Mouse (Mus musculus) heart, embryonic 12.5 days (tissue): Measurements from ENCODE around the gene Sept9. TPM values are rescaled to one million over a fixed set of nuclear protein-coding genes. Genes with fewer than 3 reads are reported as not detected.

Source experiments
- ATAC-seq: fragments of 200-750 bp; cut with Nextera tagmentation; 2 replicates; pipeline ENCODE4 v1.8.0; 2017; ENCODE audit warnings: moderate TSS enrichment, moderate library complexity; ENCODE audit not compliant: insufficient number of reproducible peaks, low FRiP score
- H3K27ac ChIP-seq: fragments of 300-500 bp; sonication (generic); 2 replicates; pipeline ENCODE4 v1.5.1; 2016; ENCODE audit warnings: mild to moderate bottlenecking, moderate library complexity; ENCODE audit not compliant: poor library complexity, severe bottlenecking
- H3K27me3 ChIP-seq: fragments of 300-500 bp; sonication (generic); replicated peaks from 2 replicates; pipeline ENCODE4 v1.6.1; 2016; ENCODE audit warnings: mild to moderate bottlenecking, moderate library complexity
- H3K36me3 ChIP-seq: fragments of 300-500 bp; sonication (generic); 2 replicates; pipeline ENCODE4 v1.6.1; 2016; ENCODE audit warnings: mild to moderate bottlenecking, moderate library complexity
- H3K4me1 ChIP-seq: fragments of 300-500 bp; sonication (generic); replicated peaks from 2 replicates; pipeline ENCODE4 v1.6.1; 2016; ENCODE audit warnings: mild to moderate bottlenecking
- H3K4me2 ChIP-seq: fragments of 300-500 bp; sonication (generic); 2 replicates; pipeline ENCODE4 v1.6.1; 2016; ENCODE audit warnings: mild to moderate bottlenecking, moderate library complexity
- H3K4me3 ChIP-seq: fragments of 300-500 bp; sonication (generic); 2 replicates; pipeline ENCODE4 v1.5.1; 2016; ENCODE audit warnings: mild to moderate bottlenecking
- H3K9ac ChIP-seq: fragments of 300-500 bp; sonication (generic); 2 replicates; pipeline ENCODE4 v1.6.1; 2016; ENCODE audit warnings: mild to moderate bottlenecking, moderate library complexity
- H3K9me3 ChIP-seq: fragments of 300-500 bp; sonication (generic); replicated peaks from 2 replicates; pipeline ENCODE4 v1.6.1; 2016; ENCODE audit warnings: mild to moderate bottlenecking, moderate library complexity
- WGBS: fragments of 180-500 bp; shearing (Covaris S2); methylation state at CpG from one replicate; pipeline ENCODE4 v1.1.7; 2016; 5-methylcytosine and 5-hydroxymethylcytosine counted together
- polyA plus RNA-seq: library from polyadenylated mRNA; unstranded; fragments of >200 nt; fragmentation: Nextera tagmentation; extraction: Ambion mirVana; gene quantifications from 2 replicates; pipeline ENCODE4 v1.2.1, GENCODE M21; 2016

The Sept9 gene
- polyA plus RNA-seq, 1 experiment from 2014 or later, result 103 TPM

DNA sequence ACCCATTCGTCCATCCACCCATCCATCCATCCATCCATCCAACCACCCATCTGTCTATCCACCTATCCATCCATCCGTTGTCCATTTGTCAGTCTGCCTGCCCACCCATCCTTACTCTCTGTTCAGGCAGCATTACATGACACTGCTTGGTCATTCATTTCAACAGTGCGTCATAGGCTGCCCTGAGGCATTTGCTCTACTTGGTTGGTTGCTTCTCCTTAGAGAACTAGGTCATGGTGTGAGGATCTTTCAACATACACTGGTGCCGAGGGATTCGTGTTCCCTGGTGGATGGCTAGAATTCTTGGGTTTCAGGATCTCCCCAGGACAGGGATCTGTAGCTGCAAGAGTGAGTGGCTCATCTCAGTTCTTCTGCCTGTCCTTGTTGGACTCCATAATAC is 144.3 kb downstream of the Sept9 start:
- H3K4me1 ChIP-seq, result peaks cover 97% of the 10 kb centered on the region
- no peaks in the 10 kb centered on the region for H3K36me3 ChIP-seq
- no peaks in the 10 kb centered on the region for H3K27me3 ChIP-seq
- H3K4me2 ChIP-seq, result 0 out of 2 replicates have a peak overlapping the region, but pooled peaks have one; percentile 37
- H3K27ac ChIP-seq, result peak overlapping the region; percentile 19
- no peak overlapping the region for H3K4me3 ChIP-seq
- H3K9ac ChIP-seq, result no peak overlapping the region
- WGBS, result 68% methylated on average over 5 of the region's 5 CpGs
- no peak for ATAC-seq
- no peaks in the 10 kb centered on the region for H3K9me3 ChIP-seq

DNA sequence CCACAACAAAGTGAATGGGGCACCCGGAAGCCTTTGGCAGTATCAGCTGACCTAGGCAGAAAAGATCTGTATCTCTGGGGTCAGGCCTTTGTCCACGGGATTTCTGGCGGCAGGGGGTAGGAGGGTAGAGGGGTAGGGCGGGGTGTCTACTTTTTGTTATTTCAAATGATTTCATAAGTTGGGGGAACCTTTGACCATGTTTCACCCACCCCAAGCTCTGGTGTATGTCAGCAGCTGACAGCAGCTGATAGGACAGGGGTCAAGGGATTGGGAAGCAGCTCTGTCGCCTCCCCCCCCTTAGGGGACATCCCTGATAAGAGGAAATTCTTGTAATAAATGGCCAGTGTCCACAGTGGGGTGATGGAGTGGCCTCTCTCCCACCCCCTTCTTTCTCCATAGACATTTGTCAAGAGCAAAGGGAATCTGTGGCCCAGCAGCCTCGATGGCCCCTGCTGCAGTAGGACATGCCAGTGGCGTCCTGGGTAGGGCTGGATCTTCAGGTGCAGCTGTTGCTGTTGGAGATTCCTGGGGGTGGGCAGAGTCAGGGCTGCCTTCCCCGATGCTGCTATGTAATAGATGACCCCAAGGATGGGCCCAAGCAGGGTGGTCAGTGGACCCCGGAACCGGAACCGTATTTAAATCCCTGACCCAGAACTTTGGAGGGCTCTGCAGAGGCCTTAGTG is 145.0 kb downstream of the Sept9 start:
- Histone ChIP-seq H3K4me2 (peak overlapping the region; percentile 37), H3K9ac (0 out of 2 replicates have a peak overlapping the region, but pooled peaks have one; percentile 5), H3K4me3 (no peak overlapping the region), H3K27me3 (no peaks in the 10 kb centered on the region), H3K9me3 (no peaks in the 10 kb centered on the region), H3K27ac (peak overlapping the region; percentile 82), H3K36me3 (no peaks in the 10 kb centered on the region), H3K4me1 (peaks cover 97% of the 10 kb centered on the region)
- peak; percentile 17; the same call in 1 of the 2 replicates for ATAC-seq
- 26% methylated on average over 11 of the region's 11 CpGs for WGBS

DNA sequence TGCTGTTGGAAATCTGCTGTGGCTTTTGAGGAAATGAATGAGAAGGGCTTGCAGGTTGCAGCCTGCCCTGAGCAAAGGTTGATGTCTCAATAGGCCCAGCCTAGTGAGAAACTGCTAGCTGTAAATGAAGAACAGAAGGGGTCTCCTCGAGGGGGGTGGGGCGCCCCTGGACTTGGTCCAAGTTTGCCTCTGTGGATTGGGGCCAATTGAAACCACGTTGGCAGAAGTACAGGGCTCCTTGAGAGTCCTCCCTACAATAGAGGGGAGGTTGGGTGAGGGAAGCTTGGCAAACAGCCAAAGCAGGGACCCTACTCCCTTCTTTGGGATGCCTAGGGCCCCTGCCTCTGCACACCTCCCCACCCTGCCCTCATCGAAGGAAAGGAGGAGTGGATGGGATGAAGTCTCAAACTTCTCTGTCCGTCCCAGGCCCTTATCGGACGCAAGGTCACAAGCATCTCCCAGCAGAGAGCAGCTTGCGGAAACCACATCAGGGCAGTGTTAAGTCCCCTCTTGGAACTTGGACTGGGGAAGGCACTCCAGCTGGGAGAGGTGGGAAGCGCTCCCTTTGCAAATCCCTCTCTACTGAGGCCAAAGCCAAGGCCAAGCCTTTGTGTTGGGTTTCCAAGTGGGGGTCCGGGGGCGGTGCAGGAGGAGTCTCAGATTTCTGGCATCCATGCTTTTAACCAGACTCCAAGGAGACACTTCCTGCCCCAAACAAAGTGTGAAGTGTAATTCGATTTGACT is 145.7 kb downstream of the Sept9 start:
- ATAC-seq, result 0 out of 2 replicates have a peak, but pooled peaks have one; percentile 43
- Histone ChIP-seq H3K4me1 (peaks cover 97% of the 10 kb centered on the region), H3K36me3 (no peaks in the 10 kb centered on the region), H3K27ac (peak overlapping the region; percentile 82), H3K9ac (0 out of 2 replicates have a peak overlapping the region, but pooled peaks have one; percentile 5), H3K27me3 (no peaks in the 10 kb centered on the region), H3K9me3 (no peaks in the 10 kb centered on the region), H3K4me2 (peak overlapping the region; percentile 37), H3K4me3 (no peak overlapping the region)
- WGBS, result 10% methylated on average over 12 of the region's 12 CpGs

DNA sequence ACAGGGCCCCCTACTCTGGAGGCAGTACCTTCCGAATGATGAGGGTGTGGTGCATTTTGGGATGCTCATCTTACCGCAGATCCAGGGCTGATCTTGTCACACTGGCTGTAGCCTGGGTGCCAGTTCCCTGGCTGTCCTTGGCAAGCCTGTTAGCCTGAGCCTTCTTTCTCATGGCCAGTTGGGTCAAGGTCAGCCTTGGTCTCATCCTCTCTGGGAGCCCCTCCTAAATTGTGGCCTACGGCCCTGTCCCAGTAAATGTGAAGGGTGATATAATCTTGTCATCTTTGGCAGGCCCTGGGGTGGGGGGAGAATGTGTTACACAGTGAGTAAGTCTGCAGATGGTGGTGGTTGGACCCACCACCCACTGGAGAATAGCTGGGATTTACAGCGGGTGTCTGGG is 147.8 kb downstream of the Sept9 start:
- Histone ChIP-seq H3K27ac (no peak overlapping the region), H3K9me3 (no peaks in the 10 kb centered on the region), H3K36me3 (peaks cover 11% of the 10 kb centered on the region), H3K9ac (no peak overlapping the region), H3K4me3 (no peak overlapping the region), H3K4me2 (no peak overlapping the region), H3K4me1 (peaks cover 83% of the 10 kb centered on the region), H3K27me3 (no peaks in the 10 kb centered on the region)
- no peak for ATAC-seq
- WGBS, result 79% methylated on average over 4 of the region's 4 CpGs

DNA sequence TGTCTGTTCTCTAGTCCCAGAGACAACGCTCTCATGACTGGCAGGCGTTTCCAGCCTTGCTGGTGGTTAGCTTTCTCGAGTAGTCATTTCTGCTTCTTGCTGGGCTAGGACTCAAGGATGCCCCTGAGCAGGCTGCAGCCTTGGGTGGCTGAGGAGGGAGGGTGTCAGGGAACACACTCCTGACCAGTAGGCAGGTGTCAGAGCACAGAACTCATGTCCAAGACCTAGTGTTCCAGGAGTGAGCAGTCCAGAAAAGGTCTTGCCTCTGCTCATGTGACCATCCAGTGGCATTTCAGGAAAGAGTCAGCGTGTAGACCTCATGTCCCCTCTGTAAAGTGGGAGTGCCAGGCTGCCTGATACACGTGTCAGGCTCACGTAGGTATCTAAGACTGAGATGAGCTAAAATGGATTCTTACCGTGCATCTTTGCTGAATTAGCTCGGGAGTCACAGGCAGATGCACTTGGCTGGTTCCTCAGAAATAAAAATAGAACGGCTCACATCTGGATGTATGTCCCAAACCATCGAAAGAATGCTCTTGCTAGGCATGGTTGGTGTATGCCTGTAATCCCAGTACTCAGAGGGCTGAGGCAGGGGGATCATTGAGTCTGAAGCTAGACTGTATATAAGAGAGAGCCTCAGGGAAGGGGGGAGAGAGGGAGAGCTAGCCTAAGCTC is 149.1 kb downstream of the Sept9 start:
- peaks cover 24% of the 10 kb centered on the region for H3K36me3 ChIP-seq
- 34% methylated on average over 10 of the region's 10 CpGs for WGBS
- H3K9me3 ChIP-seq, result no peaks in the 10 kb centered on the region
- peaks cover 73% of the 10 kb centered on the region for H3K4me1 ChIP-seq
- no peaks in the 10 kb centered on the region for H3K27me3 ChIP-seq
- 0 out of 2 replicates have a peak overlapping the region, but pooled peaks have one; percentile 35 for H3K27ac ChIP-seq
- no peak overlapping the region for H3K4me2 ChIP-seq
- H3K4me3 ChIP-seq, result no peak overlapping the region
- no peak overlapping the region for H3K9ac ChIP-seq
- no peak for ATAC-seq

DNA sequence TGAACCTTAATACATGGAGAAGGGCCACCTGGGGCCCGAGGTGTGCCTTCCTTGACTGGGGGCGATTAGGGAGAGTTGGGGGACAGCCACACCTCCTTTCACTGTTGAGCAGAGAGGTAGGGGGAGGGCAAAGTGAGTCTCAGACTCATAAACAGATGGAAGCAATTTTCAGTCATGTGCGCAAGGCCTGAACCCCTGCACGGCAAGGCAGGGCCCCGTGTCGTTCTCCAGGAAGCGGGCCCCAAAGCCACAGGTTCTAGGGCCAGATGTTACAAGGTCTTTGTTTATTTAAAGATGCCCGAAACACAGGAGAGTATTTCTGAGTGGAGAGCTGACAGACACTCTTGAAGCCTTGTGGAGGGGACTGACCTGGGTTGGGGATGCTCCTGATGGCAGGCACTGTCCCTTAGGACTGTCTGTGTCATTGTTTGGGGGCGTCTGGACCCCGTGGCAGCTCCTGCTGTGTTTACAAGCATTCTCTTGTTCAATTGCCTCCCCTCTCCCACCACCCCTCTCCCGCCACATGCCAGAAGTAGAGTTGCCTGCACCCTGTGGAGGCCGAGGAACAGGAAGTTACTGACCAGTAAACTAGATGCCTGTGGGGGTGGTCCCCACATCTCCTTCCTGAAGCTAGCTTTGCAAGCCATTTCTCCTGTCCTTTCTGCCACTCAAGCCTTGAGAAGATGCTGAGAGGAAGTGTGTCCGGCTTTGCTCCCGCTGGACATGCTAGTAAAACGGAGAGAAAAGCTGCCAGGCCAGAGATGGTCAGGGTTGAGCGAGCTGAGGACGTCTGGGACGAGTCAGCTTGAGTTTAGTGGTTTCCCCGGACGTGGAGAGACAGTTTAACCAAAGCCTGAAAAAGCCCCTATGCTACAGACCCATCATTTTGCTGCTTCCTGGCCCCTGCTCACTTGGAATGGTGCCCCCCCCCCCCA is 150.2 kb downstream of the Sept9 start:
- Histone ChIP-seq H3K9me3 (no peaks in the 10 kb centered on the region), H3K4me1 (peaks cover 62% of the 10 kb centered on the region), H3K9ac (peak overlapping the region; percentile 36; the same call in 1 of the 2 replicates), H3K27me3 (no peaks in the 10 kb centered on the region), H3K36me3 (peaks cover 35% of the 10 kb centered on the region), H3K4me3 (no peak overlapping the region), H3K4me2 (no peak overlapping the region), H3K27ac (peak overlapping the region; percentile 48; the same call in 1 of the 2 replicates)
- 44% methylated on average over 20 of the region's 20 CpGs for WGBS
- ATAC-seq, result no peak

DNA sequence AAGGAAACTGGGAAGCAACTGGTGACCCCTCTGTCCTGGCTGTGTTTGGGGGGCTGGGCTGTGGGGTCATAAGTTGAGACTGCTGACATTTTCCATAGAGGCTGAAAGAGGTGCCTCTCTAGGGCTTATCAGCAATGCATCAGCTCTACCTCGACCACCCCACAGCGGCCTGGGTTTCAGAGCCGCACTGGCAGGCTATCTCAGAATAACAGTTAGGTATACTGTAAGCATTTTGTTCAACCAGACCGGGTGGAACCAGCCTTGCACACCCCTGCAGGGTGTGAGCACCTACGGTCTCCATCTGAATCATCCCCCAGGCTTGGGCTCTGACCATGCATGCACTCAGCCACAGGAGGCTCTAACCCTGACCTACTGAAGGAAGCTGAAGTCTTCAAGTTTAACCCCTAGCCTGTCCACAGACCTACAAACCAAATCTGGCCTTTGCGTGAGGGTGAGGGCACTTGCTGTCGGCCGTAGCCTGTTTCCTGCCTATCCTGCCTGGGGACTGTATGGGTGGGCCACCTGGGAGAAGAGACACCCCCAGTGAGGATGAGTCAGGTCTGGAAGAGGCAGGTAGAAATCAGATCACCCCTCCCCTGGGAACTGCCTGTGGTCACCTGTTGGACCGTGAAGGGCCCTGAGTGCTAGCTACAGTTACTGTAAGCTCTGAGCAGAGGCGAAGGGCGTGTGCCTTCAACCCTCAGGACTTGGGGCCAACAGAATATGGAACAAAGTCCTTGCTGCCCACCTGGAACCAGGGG is 151.2 kb downstream of the Sept9 start:
- WGBS, result 57% methylated on average over 11 of the region's 11 CpGs
- 0 out of 2 replicates have a peak, but pooled peaks have one; percentile 12 for ATAC-seq
- peak overlapping the region; percentile 48; the same call in 1 of the 2 replicates for H3K27ac ChIP-seq
- peaks cover 44% of the 10 kb centered on the region for H3K36me3 ChIP-seq
- H3K27me3 ChIP-seq, result no peaks in the 10 kb centered on the region
- H3K4me1 ChIP-seq, result peaks cover 52% of the 10 kb centered on the region
- no peak overlapping the region for H3K4me3 ChIP-seq
- H3K9ac ChIP-seq, result peak overlapping the region; percentile 36; the same call in 1 of the 2 replicates
- H3K4me2 ChIP-seq, result no peak overlapping the region
- H3K9me3 ChIP-seq, result 0 out of 2 replicates have a peak, but pooled peaks cover 5% of the 10 kb centered on the region

DNA sequence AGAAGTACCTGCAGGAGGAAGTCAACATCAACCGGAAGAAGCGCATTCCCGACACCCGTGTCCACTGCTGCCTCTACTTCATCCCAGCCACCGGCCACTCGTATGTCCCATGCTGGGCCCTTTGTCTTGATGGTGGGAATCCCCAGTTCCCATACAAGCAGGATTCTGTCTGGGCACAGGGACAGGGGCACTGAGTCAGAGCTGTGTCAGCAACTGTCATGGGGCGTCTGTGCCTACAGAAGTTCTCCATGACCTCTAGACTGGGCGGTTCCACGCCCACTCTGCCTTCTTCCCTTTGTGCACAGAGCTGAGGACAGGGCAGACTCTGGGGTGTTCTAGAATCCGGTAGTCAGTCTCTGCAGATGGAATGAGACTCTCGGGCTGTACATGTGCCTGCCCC is 153.7 kb downstream of the Sept9 start:
- H3K4me3 ChIP-seq, result no peak overlapping the region
- no peak overlapping the region for H3K9ac ChIP-seq
- WGBS, result 87% methylated on average over 11 of the region's 11 CpGs
- peaks cover 65% of the 10 kb centered on the region for H3K36me3 ChIP-seq
- H3K27ac ChIP-seq, result no peak overlapping the region
- H3K4me2 ChIP-seq, result no peak overlapping the region
- peaks cover 28% of the 10 kb centered on the region for H3K4me1 ChIP-seq
- no peak for ATAC-seq
- H3K27me3 ChIP-seq, result no peaks in the 10 kb centered on the region
- H3K9me3 ChIP-seq, result 0 out of 2 replicates have a peak, but pooled peaks cover 8% of the 10 kb centered on the region

DNA sequence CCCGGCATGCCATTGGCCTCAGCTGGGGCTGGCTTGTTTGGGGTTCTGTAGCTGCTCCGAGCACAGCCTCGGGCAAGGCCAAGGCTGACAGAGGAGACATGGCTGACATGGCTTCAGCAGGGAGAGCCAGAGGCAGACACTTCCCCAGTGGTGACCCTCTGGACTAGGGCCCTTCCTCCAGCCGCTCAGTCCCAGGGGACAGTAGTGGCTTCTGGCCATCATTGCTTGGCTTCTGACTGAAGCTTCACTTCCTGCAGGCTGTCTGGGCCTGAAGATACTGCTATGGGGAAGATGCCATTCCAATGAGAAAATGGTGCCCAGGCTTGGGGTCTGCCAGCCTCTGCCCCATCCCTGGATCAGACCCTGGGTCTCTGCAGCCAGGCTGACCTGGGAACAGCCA is 154.6 kb downstream of the Sept9 start:
- Histone ChIP-seq H3K4me1 (peaks cover 18% of the 10 kb centered on the region), H3K9me3 (0 out of 2 replicates have a peak, but pooled peaks cover 8% of the 10 kb centered on the region), H3K27me3 (no peaks in the 10 kb centered on the region), H3K4me2 (no peak overlapping the region), H3K4me3 (no peak overlapping the region), H3K9ac (no peak overlapping the region), H3K27ac (no peak overlapping the region), H3K36me3 (peaks cover 70% of the 10 kb centered on the region)
- ATAC-seq, result no peak
- WGBS, result 83% methylated on average over 4 of the region's 4 CpGs

DNA sequence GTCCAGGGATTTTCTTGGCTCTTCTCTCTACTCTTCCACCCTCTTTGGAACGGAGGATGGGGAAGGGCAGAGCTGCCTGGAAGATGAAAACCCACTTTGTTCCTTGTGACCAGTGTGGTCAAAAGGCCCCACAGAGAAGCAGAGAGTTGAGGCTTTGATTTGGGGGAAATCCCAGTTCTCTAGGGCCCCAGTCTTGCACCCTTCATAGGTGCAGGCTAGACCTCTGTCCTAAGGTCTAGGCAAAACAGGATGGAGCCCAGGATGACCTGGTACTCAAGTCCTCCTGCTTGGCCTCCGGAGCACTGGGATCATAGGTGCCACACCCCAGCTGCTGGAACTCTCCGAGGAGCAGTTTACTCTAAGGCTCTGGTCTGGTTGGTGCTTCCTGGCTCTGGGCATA is 157.5 kb downstream of the Sept9 start:
- no peak for ATAC-seq
- no peak overlapping the region for H3K27ac ChIP-seq
- H3K4me1 ChIP-seq, result no peaks in the 10 kb centered on the region
- 0 out of 2 replicates have a peak, but pooled peaks cover 8% of the 10 kb centered on the region for H3K9me3 ChIP-seq
- H3K4me3 ChIP-seq, result no peak overlapping the region
- no peak overlapping the region for H3K4me2 ChIP-seq
- H3K36me3 ChIP-seq, result peaks cover 85% of the 10 kb centered on the region
- H3K27me3 ChIP-seq, result no peaks in the 10 kb centered on the region
- 67% methylated on average over 3 of the region's 3 CpGs for WGBS
- H3K9ac ChIP-seq, result no peak overlapping the region
